In the genomic region with DNA sequence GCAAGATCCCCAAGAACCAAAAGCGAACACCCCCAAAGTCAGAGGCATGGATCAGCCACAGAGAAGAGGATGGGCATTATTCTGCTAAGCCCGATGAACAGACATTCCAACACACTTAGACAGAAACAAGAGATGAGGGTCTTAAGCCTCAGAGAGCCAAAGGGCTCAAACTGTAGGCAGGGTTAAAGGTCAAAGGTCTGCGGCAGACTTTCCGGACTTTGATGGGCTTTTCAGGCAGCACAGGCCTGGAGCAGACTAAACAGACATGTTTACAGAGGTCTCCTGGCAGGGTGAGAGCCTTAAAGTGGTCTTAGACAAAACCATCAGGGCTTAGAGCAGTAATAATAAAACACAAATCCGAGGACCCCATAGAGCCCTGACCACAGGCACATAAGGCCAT, we compare ENCODE assay signal across 26 mouse cellular contexts.
DNase-seq lines count a peak whose midpoint lies in the region; ATAC-seq lines count a peak whose summit lies in the region.
"Had no signal": no experiment of that assay in that cellular context is flagged by ENCODE, and none has a peak within 500 bp of the region (broad histone marks: within the 10 kb centered on the region; RNA-seq: fewer than 3 reads in every experiment).

No protein-coding gene starts in this region.

- no peak for ATAC-seq in midbrain, embryonic 15.5 days (replicated peaks)
- ATAC-seq in kidney, embryonic 16.5 days (ENCODE audit: low FRiP score, low TSS enrichment): no peak
- ATAC-seq: CD4-positive, CD25-positive, alpha-beta regulatory T cell, adult 4 months; forebrain, embryonic 13.5 days; forebrain, embryonic 16.5 days; intestine, embryonic 15.5 days had no signal

- H3K4me2 ChIP-seq in midbrain, embryonic 15.5 days: no peak overlapping the region
- no peak overlapping the region for H3K4me2 ChIP-seq in kidney, embryonic 16.5 days (replicated peaks; ENCODE audit: low read depth, low read length)
- H3K4me2 ChIP-seq: forebrain, embryonic 13.5 days; heart, embryonic 13.5 days; hindbrain, embryonic 12.5 days; hindbrain, embryonic 15.5 days; intestine, embryonic 15.5 days had no signal

- no peaks in the 10 kb centered on the region for H3K9me3 ChIP-seq in midbrain, embryonic 10.5 days (replicated peaks)
- no peaks in the 10 kb centered on the region for H3K9me3 ChIP-seq in midbrain, embryonic 15.5 days
- no peaks in the 10 kb centered on the region for H3K9me3 ChIP-seq in kidney, embryonic 16.5 days (ENCODE audit: low read length)
- H3K9me3 ChIP-seq: forebrain, embryonic 10.5 days; forebrain, embryonic 13.5 days; heart, embryonic 10.5 days; heart, embryonic 13.5 days; hindbrain, embryonic 12.5 days; hindbrain, embryonic 15.5 days; intestine, embryonic 15.5 days had no signal

- DNase-seq in midbrain, embryonic 10.5 days (ENCODE audit: low spot score): peak; percentile 68
- DNase-seq in embryo, embryonic 11 days: peak; percentile 31
- DNase-seq in mesoderm, embryonic 11.5 days (ENCODE audit: low read depth, low spot score): peak; percentile 49
- no peak for DNase-seq in layer of hippocampus, postnatal 14 days (ENCODE audit: low spot score in 2 of 2)
- DNase-seq: adrenal gland, adult 2 months; adrenal gland, postnatal 14 days; cerebellum, adult 11 months; cerebellum, adult 8-10 months; cerebellum, postnatal 10 days; cerebellum, postnatal 36 days; gastrocnemius, adult 2 months; gastrocnemius, postnatal 14 days; heart, adult 18-20 months; heart, postnatal 14 days; heart, postnatal 4 days had no signal

- H3K36me3 ChIP-seq in midbrain, embryonic 10.5 days: peaks cover 72% of the 10 kb centered on the region
- no peaks in the 10 kb centered on the region for H3K36me3 ChIP-seq in midbrain, embryonic 15.5 days (replicated peaks)
- H3K36me3 ChIP-seq in kidney, embryonic 16.5 days (ENCODE audit: insufficient read depth, low read length): no peaks in the 10 kb centered on the region
- H3K36me3 ChIP-seq: heart, embryonic 10.5 days; heart, embryonic 13.5 days; hindbrain, embryonic 12.5 days; hindbrain, embryonic 15.5 days; intestine, embryonic 15.5 days had no signal

- H3K4me1 ChIP-seq in midbrain, embryonic 10.5 days: peaks cover 84% of the 10 kb centered on the region
- H3K4me1 ChIP-seq in midbrain, embryonic 15.5 days: peaks cover 7% of the 10 kb centered on the region; the same call in 1 of the 2 replicates
- H3K4me1 ChIP-seq in kidney, embryonic 16.5 days (ENCODE audit: insufficient read depth, low read length): peaks cover 14% of the 10 kb centered on the region; the same call in 1 of the 2 replicates
- H3K4me1 ChIP-seq: forebrain, embryonic 13.5 days had no signal

- H3K9ac ChIP-seq in midbrain, embryonic 15.5 days: no peak overlapping the region
- H3K9ac ChIP-seq in kidney, embryonic 16.5 days (replicated peaks; ENCODE audit: low read length): no peak overlapping the region
- H3K9ac ChIP-seq: forebrain, embryonic 13.5 days; heart, embryonic 13.5 days; hindbrain, embryonic 12.5 days; hindbrain, embryonic 15.5 days; intestine, embryonic 15.5 days had no signal

- H3K4me3 ChIP-seq in midbrain, embryonic 10.5 days: no peak overlapping the region
- H3K4me3 ChIP-seq in midbrain, embryonic 15.5 days: no peak overlapping the region
- H3K4me3 ChIP-seq in kidney, embryonic 16.5 days (ENCODE audit: low read length): no peak overlapping the region
- H3K4me3 ChIP-seq: forebrain, embryonic 10.5 days; forebrain, embryonic 13.5 days; gastrocnemius, adult 2 months; heart, embryonic 10.5 days; heart, embryonic 13.5 days; hindbrain, embryonic 12.5 days; hindbrain, embryonic 15.5 days; intestine, embryonic 15.5 days had no signal

- 13% methylated on average over 5 of the region's 5 CpGs for WGBS in midbrain, embryonic 10.5 days
- 30% methylated on average over 5 of the region's 5 CpGs for WGBS in midbrain, embryonic 15.5 days
- 33% methylated on average over 5 of the region's 5 CpGs for WGBS in kidney, embryonic 16.5 days

- H3K27ac ChIP-seq in midbrain, embryonic 10.5 days (replicated peaks): peak overlapping the region; percentile 39; the same call in 1 of the 2 replicates
- no peak overlapping the region for H3K27ac ChIP-seq in midbrain, embryonic 15.5 days
- H3K27ac ChIP-seq in kidney, embryonic 16.5 days (ENCODE audit: low read length): no peak overlapping the region
- H3K27ac ChIP-seq: forebrain, embryonic 10.5 days; forebrain, embryonic 13.5 days; gastrocnemius, adult 2 months; heart, embryonic 10.5 days; heart, embryonic 13.5 days; hindbrain, embryonic 12.5 days; hindbrain, embryonic 15.5 days; intestine, embryonic 15.5 days had no signal

- peaks cover 11% of the 10 kb centered on the region; the same call in 1 of the 2 replicates for H3K27me3 ChIP-seq in midbrain, embryonic 10.5 days (ENCODE audit: low read depth, poor library complexity, severe bottlenecking)
- H3K27me3 ChIP-seq in midbrain, embryonic 15.5 days (replicated peaks): no peaks in the 10 kb centered on the region
- H3K27me3 ChIP-seq in kidney, embryonic 16.5 days (ENCODE audit: insufficient read depth, low read length): no peaks in the 10 kb centered on the region
- H3K27me3 ChIP-seq: forebrain, embryonic 13.5 days; heart, embryonic 13.5 days; hindbrain, embryonic 12.5 days; hindbrain, embryonic 15.5 days; intestine, embryonic 15.5 days had no signal

Comparison
In these comparisons a context has a peak if more than half of its experiments do, and no peak if none do; other contexts are left out.
1. DNase-seq: peak in midbrain, embryonic 10.5 days (single experiment), embryo, embryonic 11 days (single experiment) and mesoderm, embryonic 11.5 days (single experiment); none in layer of hippocampus, postnatal 14 days (0 of 2).